ENCODE assay signal across 14 mouse cellular contexts in genomic region chr2:170836862-170837261, GRCm38 (mm10).
DNase-seq lines count a peak whose midpoint lies in the region; ATAC-seq and TF ChIP-seq lines count a peak whose summit lies in the region.
"Had no signal": no experiment of that assay in that cellular context is flagged by ENCODE, and none has a peak within 500 bp of the region (broad histone marks: within the 10 kb centered on the region; RNA-seq: fewer than 3 reads in every experiment).

No protein-coding gene starts in this region.

- H3K9me3 ChIP-seq in forebrain, postnatal 0 days (ENCODE audit: low read length) = no peaks in the 10 kb centered on the region
- no peaks in the 10 kb centered on the region for H3K9me3 ChIP-seq in midbrain, embryonic 11.5 days (ENCODE audit: control insufficient read depth, low read length)
- no peaks in the 10 kb centered on the region for H3K9me3 ChIP-seq in intestine, embryonic 16.5 days (ENCODE audit: control insufficient read depth, low read length)
- H3K9me3 ChIP-seq in liver, embryonic 12.5 days (replicated peaks) = no peaks in the 10 kb centered on the region
- H3K9me3 ChIP-seq: embryonic facial prominence, embryonic 15.5 days had no signal

- WGBS in forebrain, postnatal 0 days = 17% methylated on average over 10 of the region's 10 CpGs
- WGBS in midbrain, embryonic 11.5 days = 48% methylated on average over 10 of the region's 10 CpGs
- WGBS in intestine, embryonic 16.5 days = 71% methylated on average over 10 of the region's 10 CpGs
- 68% methylated on average over 10 of the region's 10 CpGs for WGBS in liver, embryonic 12.5 days (ENCODE audit: insufficient replicate concordance)

- peak; percentile 30 for DNase-seq in embryo, embryonic 10.5 days (ENCODE audit: low spot score)
- DNase-seq in embryo, embryonic 9.5 days (ENCODE audit: extremely low spot score) = no peak
- DNase-seq in cerebellum, adult 11 months = peak; percentile 54
- peak; percentile 70 for DNase-seq in forebrain, postnatal 0 days
- no peak for DNase-seq in midbrain, embryonic 11.5 days (ENCODE audit: low spot score, missing footprints)
- DNase-seq in gastrocnemius, adult 2 months = no peak
- DNase-seq: adrenal gland, postnatal 25 days; liver; right cerebral cortex, adult 18-20 months had no signal

- no peak for TF ChIP-seq CTCF in forebrain, postnatal 0 days (IDR thresholded peaks at IDR 0.05; ENCODE audit: low read depth)
- no peak for TF ChIP-seq CTCF in gastrocnemius, adult 2 months (IDR thresholded peaks at IDR 0.05)

- H3K36me3 ChIP-seq in forebrain, postnatal 0 days (ENCODE audit: insufficient read depth) = no peaks in the 10 kb centered on the region
- no peaks in the 10 kb centered on the region for H3K36me3 ChIP-seq in midbrain, embryonic 11.5 days (ENCODE audit: control insufficient read depth, insufficient read depth, low read length)
- no peaks in the 10 kb centered on the region for H3K36me3 ChIP-seq in intestine, embryonic 16.5 days (ENCODE audit: control insufficient read depth, insufficient read depth, low read length)
- H3K36me3 ChIP-seq in liver, embryonic 12.5 days = no peaks in the 10 kb centered on the region
- H3K36me3 ChIP-seq: embryonic facial prominence, embryonic 15.5 days had no signal

- peak overlapping the region; percentile 41 for H3K27ac ChIP-seq in forebrain, postnatal 0 days (ENCODE audit: low read depth, low read length)
- no peak overlapping the region for H3K27ac ChIP-seq in midbrain, embryonic 11.5 days (ENCODE audit: low read depth, low read length)
- no peak overlapping the region for H3K27ac ChIP-seq in intestine, embryonic 16.5 days (ENCODE audit: low read length)
- no peak overlapping the region for H3K27ac ChIP-seq in liver, embryonic 12.5 days
- no peak overlapping the region for H3K27ac ChIP-seq in gastrocnemius, adult 2 months
- H3K27ac ChIP-seq: embryonic facial prominence, embryonic 15.5 days; heart, adult 2 months; macrophage had no signal

- intact Hi-C loops in gastrocnemius, adult 2 months (cut with DNase I) = no loop called here

- no peak overlapping the region for H3K4me3 ChIP-seq in forebrain, postnatal 0 days (ENCODE audit: low read depth, low read length)
- no peak overlapping the region for H3K4me3 ChIP-seq in midbrain, embryonic 11.5 days (ENCODE audit: low read depth, low read length)
- H3K4me3 ChIP-seq in intestine, embryonic 16.5 days (ENCODE audit: low read length) = no peak overlapping the region
- H3K4me3 ChIP-seq in liver, embryonic 12.5 days = no peak overlapping the region
- no peak overlapping the region for H3K4me3 ChIP-seq in gastrocnemius, adult 2 months
- H3K4me3 ChIP-seq: embryonic facial prominence, embryonic 15.5 days; heart, adult 2 months had no signal

- H3K27me3 ChIP-seq in forebrain, postnatal 0 days (ENCODE audit: insufficient read depth, low read length) = no peaks in the 10 kb centered on the region
- no peaks in the 10 kb centered on the region for H3K27me3 ChIP-seq in midbrain, embryonic 11.5 days (ENCODE audit: control insufficient read depth, insufficient read depth, low read length)
- H3K27me3 ChIP-seq in intestine, embryonic 16.5 days (replicated peaks; ENCODE audit: control insufficient read depth, insufficient read depth, low read length) = no peaks in the 10 kb centered on the region
- H3K27me3 ChIP-seq in liver, embryonic 12.5 days (replicated peaks) = no peaks in the 10 kb centered on the region
- H3K27me3 ChIP-seq: embryonic facial prominence, embryonic 15.5 days had no signal

- peaks cover 8% of the 10 kb centered on the region; the same call in 1 of the 2 replicates for H3K4me1 ChIP-seq in forebrain, postnatal 0 days (ENCODE audit: insufficient read depth)
- H3K4me1 ChIP-seq in midbrain, embryonic 11.5 days (ENCODE audit: control insufficient read depth, insufficient read depth, low read length) = peaks cover 4% of the 10 kb centered on the region
- H3K4me1 ChIP-seq in intestine, embryonic 16.5 days (ENCODE audit: control insufficient read depth, insufficient read depth, low read length) = no peaks in the 10 kb centered on the region
- H3K4me1 ChIP-seq in liver, embryonic 12.5 days = no peaks in the 10 kb centered on the region

- no peak overlapping the region for H3K9ac ChIP-seq in forebrain, postnatal 0 days
- no peak overlapping the region for H3K9ac ChIP-seq in midbrain, embryonic 11.5 days (ENCODE audit: low read length)
- H3K9ac ChIP-seq in intestine, embryonic 16.5 days (ENCODE audit: low read depth, low read length) = no peak overlapping the region
- no peak overlapping the region for H3K9ac ChIP-seq in liver, embryonic 12.5 days
- H3K9ac ChIP-seq: embryonic facial prominence, embryonic 15.5 days had no signal

- ATAC-seq in forebrain, postnatal 0 days = peak; percentile 18
- ATAC-seq in midbrain, embryonic 11.5 days (ENCODE audit: low FRiP score) = 0 out of 2 replicates have a peak, but pooled peaks have one; percentile 22
- no peak for ATAC-seq in intestine, embryonic 16.5 days
- ATAC-seq in liver, embryonic 12.5 days = no peak

- no peak overlapping the region for H3K4me2 ChIP-seq in forebrain, postnatal 0 days (ENCODE audit: low read depth)
- no peak overlapping the region for H3K4me2 ChIP-seq in midbrain, embryonic 11.5 days
- H3K4me2 ChIP-seq in intestine, embryonic 16.5 days (ENCODE audit: low read depth, low read length) = no peak overlapping the region
- no peak overlapping the region for H3K4me2 ChIP-seq in liver, embryonic 12.5 days
- H3K4me2 ChIP-seq: embryonic facial prominence, embryonic 15.5 days had no signal

Comparison
In these comparisons a context has a peak if more than half of its experiments do, and no peak if none do; other contexts are left out.
1. DNase-seq: peak in embryo, embryonic 10.5 days (single experiment), cerebellum, adult 11 months (single experiment) and forebrain, postnatal 0 days (single experiment); none in embryo, embryonic 9.5 days (single experiment), midbrain, embryonic 11.5 days (single experiment) and gastrocnemius, adult 2 months (single experiment).
2. ATAC-seq: peak in forebrain, postnatal 0 days (single experiment) and midbrain, embryonic 11.5 days (single experiment); none in intestine, embryonic 16.5 days (single experiment) and liver, embryonic 12.5 days (single experiment).